Mouse (Mus musculus) hindbrain, embryonic 12.5 days (tissue): ENCODE data around the gene Ugt1a6a. TPM values are rescaled to one million over a fixed set of nuclear protein-coding genes. Genes with fewer than 3 reads are reported as not detected.
"Not testable (repeated sequence)": the region's sequence is repeated elsewhere in the genome, so short reads cannot be mapped to it uniquely, and the experiment has no call there.

Experiments used
- ATAC-seq: fragments of 200-750 bp; cut with Nextera tagmentation; 2 replicates; pipeline ENCODE4 v1.8.0; 2017; ENCODE audit warnings: moderate TSS enrichment; ENCODE audit not compliant: low FRiP score
- H3K27ac ChIP-seq: fragments of 300-500 bp; sonication (generic); 2 replicates; pipeline ENCODE4 v1.5.1; 2016; ENCODE audit warnings: mild to moderate bottlenecking
- H3K27me3 ChIP-seq: fragments of 300-500 bp; sonication (generic); 2 replicates; pipeline ENCODE4 v1.6.1; 2016; ENCODE audit warnings: mild to moderate bottlenecking
- H3K36me3 ChIP-seq: fragments of 300-500 bp; sonication (generic); 2 replicates; pipeline ENCODE4 v1.6.1; 2016; ENCODE audit warnings: mild to moderate bottlenecking
- H3K4me1 ChIP-seq: fragments of 300-500 bp; sonication (generic); 2 replicates; pipeline ENCODE4 v1.6.1; 2016
- H3K4me2 ChIP-seq: fragments of 300-500 bp; sonication (generic); replicated peaks from 2 replicates; pipeline ENCODE4 v1.6.1; 2016; ENCODE audit warnings: mild to moderate bottlenecking
- H3K4me3 ChIP-seq: fragments of 300-500 bp; sonication (generic); 2 replicates; pipeline ENCODE4 v1.5.1; 2016; ENCODE audit warnings: mild to moderate bottlenecking
- H3K9ac ChIP-seq: fragments of 300-500 bp; sonication (generic); 2 replicates; pipeline ENCODE4 v1.6.1; 2016; ENCODE audit warnings: mild to moderate bottlenecking, moderate library complexity
- H3K9me3 ChIP-seq: fragments of 300-500 bp; sonication (generic); replicated peaks from 2 replicates; pipeline ENCODE4 v1.6.1; 2016; ENCODE audit warnings: mild to moderate bottlenecking
- WGBS: fragments of 180-500 bp; shearing (Covaris S2); methylation state at CpG from one replicate; pipeline ENCODE4 v1.1.7; 2016; 5-methylcytosine and 5-hydroxymethylcytosine counted together
- polyA plus RNA-seq: library from polyadenylated mRNA; unstranded; fragments of >200 nt; fragmentation: Nextera tagmentation; extraction: Ambion mirVana; gene quantifications from 2 replicates; pipeline ENCODE4 v1.2.1, GENCODE M21; 2016

Ugt1a6a gene
- polyA plus RNA-seq, 1 experiment from 2014 or later = 1.0 TPM

- H3K4me2 ChIP-seq, H3K27me3 ChIP-seq, H3K9ac ChIP-seq, H3K4me1 ChIP-seq, ATAC-seq, H3K36me3 ChIP-seq, H3K4me3 ChIP-seq, H3K27ac ChIP-seq, H3K9me3 ChIP-seq: not testable (repeated sequence)
- 84% methylated on average over 2 of the region's 2 CpGs for WGBS
Observed at GRCm38 (mm10) chr1:88109027-88109557, 25.5 kb upstream of the Ugt1a6a start.

GRCm38 (mm10) chr1:88109604-88110003 lies 25.0 kb upstream of the Ugt1a6a start:
- not testable (repeated sequence) for ATAC-seq, H3K36me3 ChIP-seq, H3K9ac ChIP-seq, H3K4me3 ChIP-seq, H3K4me2 ChIP-seq, H3K27me3 ChIP-seq, H3K9me3 ChIP-seq, H3K27ac ChIP-seq, H3K4me1 ChIP-seq
- WGBS = 84% methylated on average over 2 of the region's 2 CpGs

GRCm38 (mm10) chr1:88112769-88113168 lies 21.8 kb upstream of the Ugt1a6a start:
- not testable (repeated sequence) for H3K27ac ChIP-seq, H3K27me3 ChIP-seq, H3K4me3 ChIP-seq, H3K9me3 ChIP-seq, H3K36me3 ChIP-seq, H3K4me2 ChIP-seq, H3K9ac ChIP-seq, ATAC-seq, H3K4me1 ChIP-seq
- 92% methylated on average over 6 of the region's 6 CpGs for WGBS

- H3K27ac ChIP-seq, ATAC-seq, H3K4me3 ChIP-seq, H3K27me3 ChIP-seq, H3K4me1 ChIP-seq, H3K4me2 ChIP-seq, H3K36me3 ChIP-seq, H3K9me3 ChIP-seq, H3K9ac ChIP-seq: not testable (repeated sequence)
- 13% methylated on average over 4 of the region's 4 CpGs for WGBS
Observed at GRCm38 (mm10) chr1:88120550-88120949, 14.1 kb upstream of the Ugt1a6a start.

GRCm38 (mm10) chr1:88121521-88121920 lies 13.1 kb upstream of the Ugt1a6a start:
- H3K4me3 ChIP-seq = not testable (repeated sequence)

GRCm38 (mm10) chr1:88125827-88126360 lies 8.7 kb upstream of the Ugt1a6a start:
- not testable (repeated sequence) for ATAC-seq, H3K4me1 ChIP-seq, H3K27me3 ChIP-seq, H3K4me2 ChIP-seq, H3K9me3 ChIP-seq, H3K9ac ChIP-seq, H3K36me3 ChIP-seq, H3K27ac ChIP-seq, H3K4me3 ChIP-seq
- 73% methylated on average over 4 of the region's 4 CpGs for WGBS

More at GRCm38 (mm10) chr1:88121521-88121920, 13.1 kb upstream of the Ugt1a6a start:
- not testable (repeated sequence) for H3K4me2 ChIP-seq, H3K9me3 ChIP-seq, H3K4me1 ChIP-seq, H3K27ac ChIP-seq, H3K36me3 ChIP-seq, H3K27me3 ChIP-seq, H3K9ac ChIP-seq, ATAC-seq
- no CpG with 5 or more reads among the region's 1 CpGs for WGBS

- not testable (repeated sequence) for ATAC-seq, H3K4me1 ChIP-seq
Observed at GRCm38 (mm10) chr1:88129091-88129490, 5.5 kb upstream of the Ugt1a6a start.

GRCm38 (mm10) chr1:88130223-88130622 lies 4.4 kb upstream of the Ugt1a6a start:
- not testable (repeated sequence) for H3K9ac ChIP-seq, H3K27ac ChIP-seq, H3K27me3 ChIP-seq, H3K36me3 ChIP-seq, ATAC-seq, H3K4me3 ChIP-seq, H3K4me2 ChIP-seq, H3K9me3 ChIP-seq, H3K4me1 ChIP-seq
- WGBS = 96% methylated on average over 1 of the region's 1 CpGs

More at GRCm38 (mm10) chr1:88129091-88129490, 5.5 kb upstream of the Ugt1a6a start:
- not testable (repeated sequence) for H3K27ac ChIP-seq, H3K4me2 ChIP-seq, H3K9me3 ChIP-seq, H3K4me3 ChIP-seq, H3K27me3 ChIP-seq, H3K9ac ChIP-seq, H3K36me3 ChIP-seq
- WGBS = 95% methylated on average over 2 of the region's 2 CpGs

GRCm38 (mm10) chr1:88133908-88134456 lies 627 bp upstream of the Ugt1a6a start:
- H3K4me3 ChIP-seq = no peak overlapping the region
- H3K36me3 ChIP-seq = no peaks in the 10 kb centered on the region
- no peak overlapping the region for H3K27ac ChIP-seq
- H3K27me3 ChIP-seq = no peaks in the 10 kb centered on the region
- H3K4me2 ChIP-seq = no peak overlapping the region
- WGBS = 59% methylated on average over 3 of the region's 3 CpGs
- peaks cover 5% of the 10 kb centered on the region for H3K4me1 ChIP-seq
- ATAC-seq = no peak
- no peaks in the 10 kb centered on the region for H3K9me3 ChIP-seq
- H3K9ac ChIP-seq = no peak overlapping the region

- H3K27ac ChIP-seq, ATAC-seq, H3K9me3 ChIP-seq, H3K27me3 ChIP-seq, H3K4me2 ChIP-seq, H3K4me1 ChIP-seq, H3K9ac ChIP-seq, H3K4me3 ChIP-seq, H3K36me3 ChIP-seq: not testable (repeated sequence)
- WGBS = 90% methylated on average over 6 of the region's 6 CpGs
Observed at GRCm38 (mm10) chr1:88135229-88135904, 758 bp downstream of the Ugt1a6a start.

- H3K27ac ChIP-seq = no peak overlapping the region
- H3K36me3 ChIP-seq = no peaks in the 10 kb centered on the region
- no peaks in the 10 kb centered on the region for H3K27me3 ChIP-seq
- WGBS = 70% methylated on average over 2 of the region's 2 CpGs
- ATAC-seq = no peak
- no peak overlapping the region for H3K9ac ChIP-seq
- no peaks in the 10 kb centered on the region for H3K9me3 ChIP-seq
- H3K4me3 ChIP-seq = no peak overlapping the region
- no peak overlapping the region for H3K4me2 ChIP-seq
- peaks cover 5% of the 10 kb centered on the region for H3K4me1 ChIP-seq
Observed at GRCm38 (mm10) chr1:88136646-88137045, 2.0 kb downstream of the Ugt1a6a start.

- WGBS = 79% methylated on average over 3 of the region's 3 CpGs
Observed at GRCm38 (mm10) chr1:88137264-88137663, 2.7 kb downstream of the Ugt1a6a start.

GRCm38 (mm10) chr1:88138145-88138544 lies 3.5 kb downstream of the Ugt1a6a start:
- H3K9me3 ChIP-seq = no peaks in the 10 kb centered on the region
- 100% methylated on average over 1 of the region's 1 CpGs for WGBS
- H3K4me2 ChIP-seq = no peak overlapping the region
- H3K9ac ChIP-seq = no peak overlapping the region
- H3K4me1 ChIP-seq = peaks cover 5% of the 10 kb centered on the region
- no peaks in the 10 kb centered on the region for H3K36me3 ChIP-seq
- H3K27me3 ChIP-seq = no peaks in the 10 kb centered on the region
- no peak overlapping the region for H3K27ac ChIP-seq
- no peak for ATAC-seq
- H3K4me3 ChIP-seq = no peak overlapping the region

More at GRCm38 (mm10) chr1:88137264-88137663, 2.7 kb downstream of the Ugt1a6a start:
- Histone ChIP-seq H3K27ac (no peak overlapping the region), H3K9me3 (no peaks in the 10 kb centered on the region), H3K4me3 (no peak overlapping the region), H3K27me3 (no peaks in the 10 kb centered on the region), H3K4me2 (no peak overlapping the region), H3K9ac (no peak overlapping the region), H3K4me1 (peaks cover 5% of the 10 kb centered on the region), H3K36me3 (no peaks in the 10 kb centered on the region)
- ATAC-seq = no peak
